Mouse (Mus musculus): ENCODE data around the gene Gpr55. TPM values are rescaled to one million over a fixed set of nuclear protein-coding genes. Genes with fewer than 3 reads are reported as not detected.

Gpr55 gene
- polyA plus RNA-seq, 1 experiment from 2014 or later, result 0.05 TPM

- 0 out of 2 replicates have a peak, but pooled peaks have one; percentile 4 for ATAC-seq (ENCODE audit: low FRiP score, low read depth)
- no peak overlapping the region for H3K9ac ChIP-seq (replicated peaks)
- H3K27me3 ChIP-seq, result no peaks in the 10 kb centered on the region
- H3K9me3 ChIP-seq, result no peaks in the 10 kb centered on the region
- H3K4me2 ChIP-seq (replicated peaks), result no peak overlapping the region
- peak overlapping the region; percentile 76 for H3K27ac ChIP-seq (replicated peaks)
- 69% methylated on average over 4 of the region's 4 CpGs for WGBS
- no peaks in the 10 kb centered on the region for H3K36me3 ChIP-seq
- H3K4me1 ChIP-seq, result peaks cover 33% of the 10 kb centered on the region
- H3K4me3 ChIP-seq, result no peak overlapping the region
Observed at GRCm38 (mm10) chr1:85928688-85929065, 32.1 kb downstream of the Gpr55 start.

GRCm38 (mm10) chr1:85928057-85928687 lies 32.6 kb downstream of the Gpr55 start, which contains the start of gene 4933407L21Rik:
Gene 4933407L21Rik (plus strand): TSS chr1:85928483.
- H3K9me3 ChIP-seq, result no peaks in the 10 kb centered on the region
- no peaks in the 10 kb centered on the region for H3K27me3 ChIP-seq
- H3K36me3 ChIP-seq, result no peaks in the 10 kb centered on the region
- H3K4me2 ChIP-seq (replicated peaks), result 0 out of 2 replicates have a peak within 1 kb of the TSS, but pooled peaks have one; percentile 12
- ATAC-seq (ENCODE audit: low FRiP score, low read depth), result peak; percentile 88
- WGBS, result 20% methylated on average over 4 of the region's 4 CpGs
- peak within 1 kb of the TSS; percentile 76 for H3K27ac ChIP-seq (replicated peaks)
- H3K4me1 ChIP-seq, result peaks cover 28% of the 10 kb centered on the region
- H3K9ac ChIP-seq (replicated peaks), result no peak within 1 kb of the TSS
- no peak within 1 kb of the TSS for H3K4me3 ChIP-seq

GRCm38 (mm10) chr1:85925183-85925582 lies 35.6 kb downstream of the Gpr55 start:
- Histone ChIP-seq H3K36me3 (no peaks in the 10 kb centered on the region), H3K4me2 (replicated peaks) (no peak overlapping the region), H3K27ac (replicated peaks) (no peak overlapping the region), H3K4me3 (no peak overlapping the region), H3K9me3 (no peaks in the 10 kb centered on the region), H3K4me1 (peaks cover 34% of the 10 kb centered on the region), H3K27me3 (no peaks in the 10 kb centered on the region), H3K9ac (replicated peaks) (no peak overlapping the region)
- ATAC-seq (ENCODE audit: low FRiP score, low read depth), result no peak
- 88% methylated on average over 5 of the region's 5 CpGs for WGBS

- Histone ChIP-seq H3K4me1 (peaks cover 21% of the 10 kb centered on the region), H3K9me3 (no peaks in the 10 kb centered on the region), H3K27ac (replicated peaks) (no peak overlapping the region), H3K9ac (replicated peaks) (no peak overlapping the region), H3K36me3 (no peaks in the 10 kb centered on the region), H3K4me3 (no peak overlapping the region), H3K27me3 (peaks cover 20% of the 10 kb centered on the region), H3K4me2 (replicated peaks) (no peak overlapping the region)
- ATAC-seq (ENCODE audit: low FRiP score, low read depth), result no peak
- whole genome bisulfite sequencing, result 59% methylated on average over 5 of the region's 5 CpGs
Observed at GRCm38 (mm10) chr1:85922865-85923211, 38.0 kb downstream of the Gpr55 start.

GRCm38 (mm10) chr1:85922127-85922864 lies 38.5 kb downstream of the Gpr55 start:
- H3K9me3 ChIP-seq, result no peaks in the 10 kb centered on the region
- no peak overlapping the region for H3K27ac ChIP-seq (replicated peaks)
- H3K4me3 ChIP-seq, result no peak overlapping the region
- 55% methylated on average over 7 of the region's 7 CpGs for WGBS
- H3K27me3 ChIP-seq, result peaks cover 20% of the 10 kb centered on the region
- no peak overlapping the region for H3K4me2 ChIP-seq (replicated peaks)
- H3K36me3 ChIP-seq, result no peaks in the 10 kb centered on the region
- peaks cover 23% of the 10 kb centered on the region for H3K4me1 ChIP-seq
- no peak overlapping the region for H3K9ac ChIP-seq (replicated peaks)
- ATAC-seq (ENCODE audit: low FRiP score, low read depth), result no peak

GRCm38 (mm10) chr1:85921725-85922124 lies 39.1 kb downstream of the Gpr55 start:
- Histone ChIP-seq H3K27ac (replicated peaks) (no peak overlapping the region), H3K4me3 (no peak overlapping the region), H3K4me1 (peaks cover 28% of the 10 kb centered on the region), H3K36me3 (no peaks in the 10 kb centered on the region), H3K9ac (replicated peaks) (no peak overlapping the region), H3K27me3 (peaks cover 20% of the 10 kb centered on the region), H3K4me2 (replicated peaks) (no peak overlapping the region), H3K9me3 (no peaks in the 10 kb centered on the region)
- ATAC-seq (ENCODE audit: low FRiP score, low read depth), result no peak
- 85% methylated on average over 7 of the region's 7 CpGs for WGBS

- H3K27me3 ChIP-seq, result peaks cover 20% of the 10 kb centered on the region
- H3K9me3 ChIP-seq, result no peaks in the 10 kb centered on the region
- WGBS, result 92% methylated on average over 7 of the region's 7 CpGs
- peaks cover 35% of the 10 kb centered on the region for H3K4me1 ChIP-seq
- no peak overlapping the region for H3K27ac ChIP-seq (replicated peaks)
- no peak overlapping the region for H3K4me3 ChIP-seq
- no peak overlapping the region for H3K9ac ChIP-seq (replicated peaks)
- no peak for ATAC-seq (ENCODE audit: low FRiP score, low read depth)
- H3K36me3 ChIP-seq, result no peaks in the 10 kb centered on the region
- H3K4me2 ChIP-seq (replicated peaks), result no peak overlapping the region
Observed at GRCm38 (mm10) chr1:85919621-85920020, 41.2 kb downstream of the Gpr55 start.

- WGBS, result 12% methylated on average over 4 of the region's 4 CpGs
- Histone ChIP-seq H3K4me2 (replicated peaks) (peak overlapping the region; percentile 4), H3K27me3 (peaks cover 20% of the 10 kb centered on the region), H3K9ac (replicated peaks) (no peak overlapping the region), H3K9me3 (no peaks in the 10 kb centered on the region), H3K27ac (replicated peaks) (peak overlapping the region; percentile 73), H3K4me3 (no peak overlapping the region), H3K36me3 (no peaks in the 10 kb centered on the region), H3K4me1 (peaks cover 25% of the 10 kb centered on the region)
- ATAC-seq (ENCODE audit: low FRiP score, low read depth), result peak; percentile 89
Observed at GRCm38 (mm10) chr1:85916830-85917450, 43.9 kb downstream of the Gpr55 start.

GRCm38 (mm10) chr1:85915890-85916289 lies 44.9 kb downstream of the Gpr55 start:
- Histone ChIP-seq H3K4me3 (no peak overlapping the region), H3K36me3 (no peaks in the 10 kb centered on the region), H3K27me3 (peaks cover 20% of the 10 kb centered on the region), H3K27ac (replicated peaks) (no peak overlapping the region), H3K9ac (replicated peaks) (no peak overlapping the region), H3K9me3 (no peaks in the 10 kb centered on the region), H3K4me2 (replicated peaks) (no peak overlapping the region), H3K4me1 (peaks cover 21% of the 10 kb centered on the region)
- no peak for ATAC-seq (ENCODE audit: low FRiP score, low read depth)

GRCm38 (mm10) chr1:85913078-85913755 lies 47.6 kb downstream of the Gpr55 start:
- Histone ChIP-seq H3K27ac (replicated peaks) (no peak overlapping the region), H3K27me3 (0 out of 2 replicates have a peak, but pooled peaks cover 2% of the 10 kb centered on the region), H3K9me3 (no peaks in the 10 kb centered on the region), H3K4me1 (peaks cover 21% of the 10 kb centered on the region), H3K36me3 (peaks cover 9% of the 10 kb centered on the region), H3K9ac (replicated peaks) (no peak overlapping the region), H3K4me2 (replicated peaks) (no peak overlapping the region), H3K4me3 (no peak overlapping the region)
- WGBS, result 95% methylated on average over 7 of the region's 7 CpGs
- no peak for ATAC-seq (ENCODE audit: low FRiP score, low read depth)

- H3K36me3 ChIP-seq, result peaks cover 50% of the 10 kb centered on the region
- no peak overlapping the region for H3K4me3 ChIP-seq
- H3K4me2 ChIP-seq (replicated peaks), result no peak overlapping the region
- H3K27me3 ChIP-seq, result no peaks in the 10 kb centered on the region
- ATAC-seq (ENCODE audit: low FRiP score, low read depth), result 0 out of 2 replicates have a peak, but pooled peaks have one; percentile 45
- H3K4me1 ChIP-seq, result no peaks in the 10 kb centered on the region
- H3K9me3 ChIP-seq, result no peaks in the 10 kb centered on the region
- no peak overlapping the region for H3K9ac ChIP-seq (replicated peaks)
- H3K27ac ChIP-seq (replicated peaks), result peak overlapping the region; percentile 8; the same call in 1 of the 2 replicates
- 69% methylated on average over 13 of the region's 13 CpGs for WGBS
Observed at GRCm38 (mm10) chr1:85908754-85909590, 51.8 kb downstream of the Gpr55 start.

Measured in midbrain, embryonic 12.5 days (tissue).